Mouse (Mus musculus): ENCODE measurements around the gene Hmg20b. TPM values are rescaled to one million over a fixed set of nuclear protein-coding genes. Genes with fewer than 3 reads are reported as not detected.

The Hmg20b gene
- polyA plus RNA-seq, 2 experiments = 92.9 to 135 TPM

DNA sequence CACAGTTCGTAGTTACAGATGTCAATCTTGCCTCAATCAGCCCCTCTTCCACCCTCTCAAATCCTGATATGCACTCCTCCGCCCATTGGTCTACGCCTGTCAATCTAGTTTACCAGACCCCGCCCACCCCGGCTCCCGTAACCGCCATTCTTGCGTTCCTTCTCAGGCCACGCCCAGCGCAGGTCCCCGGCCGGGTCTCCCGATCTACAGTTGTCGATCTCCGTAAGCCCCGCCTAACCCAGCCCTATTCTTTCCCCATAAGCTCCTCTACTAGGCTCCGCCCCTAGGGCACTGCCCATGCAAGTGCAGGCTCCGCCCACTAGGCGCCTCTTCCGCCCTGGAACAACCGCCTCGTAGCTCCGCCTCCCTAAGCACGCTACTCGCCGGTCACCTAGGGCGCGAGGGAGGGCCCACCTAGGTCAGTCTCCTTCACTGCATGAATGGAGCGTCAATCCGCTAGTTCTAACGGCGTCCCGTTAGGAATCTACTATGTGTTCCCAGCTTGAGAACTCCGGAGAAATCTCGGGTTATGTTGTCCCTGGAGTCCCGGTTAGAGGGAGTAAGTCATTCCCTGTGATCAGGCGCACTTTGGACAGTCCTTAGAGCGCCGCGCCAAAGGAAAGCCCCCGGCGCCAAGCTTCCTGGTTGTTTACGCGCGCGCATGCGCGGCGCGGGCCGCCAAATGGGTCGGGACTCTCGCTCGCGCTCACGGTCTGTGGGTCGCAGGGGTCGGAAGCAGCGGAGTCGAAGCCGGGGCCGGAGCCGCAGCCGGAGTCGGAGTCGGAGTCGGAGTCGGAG, 29.5 kb downstream of the Hmg20b start, which contains the start of gene Cactin:
Gene Cactin (plus strand): TSS at position 554 of the 798 bp plus-strand sequence.
- peak within 1 kb of the TSS; percentile 97 for H3K4me3 ChIP-seq (replicated peaks; ENCODE audit: low read length)
- H3K4me1 ChIP-seq (ENCODE audit: control insufficient read depth, insufficient read depth, low read length) = peaks cover 23% of the 10 kb centered on the region
- H3K9ac ChIP-seq (ENCODE audit: low read depth, low read length, severe bottlenecking) = peak within 1 kb of the TSS; percentile 84
- peak; percentile 87; the same call in 1 of the 2 replicates for TF ChIP-seq POLR2A (IDR thresholded peaks at IDR 0.05; ENCODE audit: borderline replicate concordance, extremely low read depth, insufficient read depth, insufficient read length)
- peaks cover 61% of the 10 kb centered on the region for H3K36me3 ChIP-seq (ENCODE audit: control insufficient read depth, insufficient read depth, low read length)
- DNase-seq (ENCODE audit: low spot score) = peak; percentile 100
- no peaks in the 10 kb centered on the region for H3K9me3 ChIP-seq (ENCODE audit: control insufficient read depth, low read length)
- under 1% methylated on average over 68 of the region's 68 CpGs for WGBS
- peak within 1 kb of the TSS; percentile 78 for H3K4me2 ChIP-seq (replicated peaks; ENCODE audit: low read depth, low read length, severe bottlenecking)
- H3K27ac ChIP-seq (replicated peaks; ENCODE audit: low read depth, low read length) = peak within 1 kb of the TSS; percentile 87
- no peaks in the 10 kb centered on the region for H3K27me3 ChIP-seq (ENCODE audit: control insufficient read depth, insufficient read depth, low read length)
- ATAC-seq (ENCODE audit: low FRiP score, low read depth) = peak; percentile 94

GRCm38 (mm10) chr10:81319741-81320549, 30.3 kb downstream of the Hmg20b start:
- peaks cover 61% of the 10 kb centered on the region for H3K36me3 ChIP-seq (ENCODE audit: control insufficient read depth, insufficient read depth, low read length)
- no peak; the same call in 1 of the 2 replicates for ATAC-seq (ENCODE audit: low FRiP score, low read depth)
- peaks cover 23% of the 10 kb centered on the region for H3K4me1 ChIP-seq (ENCODE audit: control insufficient read depth, insufficient read depth, low read length)
- no peak for TF ChIP-seq POLR2A (IDR thresholded peaks at IDR 0.05; ENCODE audit: borderline replicate concordance, extremely low read depth, insufficient read depth, insufficient read length)
- peak overlapping the region; percentile 87 for H3K27ac ChIP-seq (replicated peaks; ENCODE audit: low read depth, low read length)
- H3K9me3 ChIP-seq (ENCODE audit: control insufficient read depth, low read length) = no peaks in the 10 kb centered on the region
- peak; percentile 99 for DNase-seq (ENCODE audit: low spot score)
- H3K4me2 ChIP-seq (replicated peaks; ENCODE audit: low read depth, low read length, severe bottlenecking) = peak overlapping the region; percentile 62
- H3K27me3 ChIP-seq (ENCODE audit: control insufficient read depth, insufficient read depth, low read length) = no peaks in the 10 kb centered on the region
- peak overlapping the region; percentile 97 for H3K4me3 ChIP-seq (replicated peaks; ENCODE audit: low read length)
- WGBS = under 1% methylated on average over 37 of the region's 38 CpGs
- H3K9ac ChIP-seq (ENCODE audit: low read depth, low read length, severe bottlenecking) = peak overlapping the region; percentile 47

DNA sequence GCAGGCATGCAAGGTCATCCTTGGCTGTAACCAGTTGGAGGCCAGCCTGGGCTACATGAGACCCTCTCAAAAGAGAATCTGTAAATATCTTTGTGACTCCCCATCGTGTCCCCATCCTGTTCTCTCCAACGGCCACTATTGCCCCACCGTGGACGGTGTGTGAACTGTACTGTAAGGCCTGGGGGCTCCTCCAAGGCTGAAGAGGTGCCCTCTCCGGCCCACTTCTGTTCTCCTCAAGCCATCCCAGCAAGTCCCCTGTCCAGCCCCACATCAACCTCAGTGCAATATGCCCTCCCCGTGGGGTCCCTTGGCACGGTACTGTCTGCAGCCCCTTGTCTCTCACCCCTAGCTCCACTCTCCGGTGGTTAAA, 31.0 kb downstream of the Hmg20b start:
- no peak for ATAC-seq (ENCODE audit: low FRiP score, low read depth)
- Histone ChIP-seq H3K27me3 (ENCODE audit: control insufficient read depth, insufficient read depth, low read length) (no peaks in the 10 kb centered on the region), H3K4me2 (replicated peaks; ENCODE audit: low read depth, low read length, severe bottlenecking) (peak overlapping the region; percentile 62), H3K27ac (replicated peaks; ENCODE audit: low read depth, low read length) (peak overlapping the region; percentile 87), H3K36me3 (ENCODE audit: control insufficient read depth, insufficient read depth, low read length) (peaks cover 61% of the 10 kb centered on the region), H3K9me3 (ENCODE audit: control insufficient read depth, low read length) (no peaks in the 10 kb centered on the region), H3K4me3 (replicated peaks; ENCODE audit: low read length) (peak overlapping the region; percentile 97), H3K4me1 (ENCODE audit: control insufficient read depth, insufficient read depth, low read length) (peaks cover 23% of the 10 kb centered on the region), H3K9ac (ENCODE audit: low read depth, low read length, severe bottlenecking) (peak overlapping the region; percentile 47)
- TF ChIP-seq POLR2A (IDR thresholded peaks at IDR 0.05; ENCODE audit: borderline replicate concordance, extremely low read depth, insufficient read depth, insufficient read length) = no peak
- DNase-seq (ENCODE audit: low spot score) = no peak
- 26% methylated on average over 8 of the region's 8 CpGs for WGBS

- H3K9me3 ChIP-seq (ENCODE audit: control insufficient read depth, low read length) = no peaks in the 10 kb centered on the region
- DNase-seq (ENCODE audit: low spot score) (no peak), ATAC-seq (ENCODE audit: low FRiP score, low read depth) (no peak)
- no peak overlapping the region for H3K4me3 ChIP-seq (replicated peaks; ENCODE audit: low read length)
- H3K9ac ChIP-seq (ENCODE audit: low read depth, low read length, severe bottlenecking) = peak overlapping the region; percentile 47; the same call in 1 of the 2 replicates
- H3K27ac ChIP-seq (replicated peaks; ENCODE audit: low read depth, low read length) = peak overlapping the region; percentile 87
- H3K27me3 ChIP-seq (ENCODE audit: control insufficient read depth, insufficient read depth, low read length) = no peaks in the 10 kb centered on the region
- peaks cover 23% of the 10 kb centered on the region for H3K4me1 ChIP-seq (ENCODE audit: control insufficient read depth, insufficient read depth, low read length)
- whole genome bisulfite sequencing = 92% methylated on average over 13 of the region's 13 CpGs
- peak overlapping the region; percentile 62 for H3K4me2 ChIP-seq (replicated peaks; ENCODE audit: low read depth, low read length, severe bottlenecking)
- no peak for TF ChIP-seq POLR2A (IDR thresholded peaks at IDR 0.05; ENCODE audit: borderline replicate concordance, extremely low read depth, insufficient read depth, insufficient read length)
- peaks cover 61% of the 10 kb centered on the region for H3K36me3 ChIP-seq (ENCODE audit: control insufficient read depth, insufficient read depth, low read length)
These were observed 31.5 kb downstream of the Hmg20b start for GRCm38 (mm10) chr10:81318589-81319329.

Data from limb, embryonic 14.5 days (tissue).